Mouse (Mus musculus) neural tube, embryonic 15.5 days (tissue): Measurements from ENCODE around the gene Rccd1. TPM values are rescaled to one million over a fixed set of nuclear protein-coding genes. Genes with fewer than 3 reads are reported as not detected.

Experiments used
- ATAC-seq: fragments of 200-750 bp; cut with Nextera tagmentation; 2 replicates; pipeline ENCODE4 v1.8.0; 2017; ENCODE audit warnings: mild to moderate bottlenecking, moderate TSS enrichment, moderate library complexity; ENCODE audit not compliant: low FRiP score
- H3K27ac ChIP-seq: fragments of 300-500 bp; sonication (generic); replicated peaks from 2 replicates; pipeline ENCODE4 v1.5.1; 2015; ENCODE audit warnings: mild to moderate bottlenecking, inconsistent platforms
- H3K27me3 ChIP-seq: fragments of 300-500 bp; sonication (generic); replicated peaks from 2 replicates; pipeline ENCODE4 v1.6.1; 2015; ENCODE audit warnings: inconsistent platforms
- H3K36me3 ChIP-seq: fragments of 300-500 bp; sonication (generic); 2 replicates; pipeline ENCODE4 v1.6.1; 2015; ENCODE audit warnings: inconsistent platforms
- H3K4me1 ChIP-seq: fragments of 300-500 bp; sonication (generic); 2 replicates; pipeline ENCODE4 v1.6.1; 2015; ENCODE audit warnings: inconsistent platforms
- H3K4me2 ChIP-seq: fragments of 300-500 bp; sonication (generic); 2 replicates; pipeline ENCODE4 v1.6.1; 2015; ENCODE audit warnings: inconsistent platforms, mild to moderate bottlenecking, moderate library complexity
- H3K4me3 ChIP-seq: fragments of 300-500 bp; sonication (generic); replicated peaks from 2 replicates; pipeline ENCODE4 v1.5.1; 2015; ENCODE audit warnings: mild to moderate bottlenecking, inconsistent platforms
- H3K9ac ChIP-seq: fragments of 300-500 bp; sonication (generic); replicated peaks from 2 replicates; pipeline ENCODE4 v1.6.1; 2015; ENCODE audit warnings: mild to moderate bottlenecking, inconsistent platforms
- H3K9me3 ChIP-seq: fragments of 300-500 bp; sonication (generic); replicated peaks from 2 replicates; pipeline ENCODE4 v1.6.1; 2016; ENCODE audit warnings: inconsistent platforms
- WGBS: fragments of 180-500 bp; shearing (Covaris S2); methylation state at CpG from one replicate; pipeline ENCODE4 v1.1.7; 2015; ENCODE audit warnings: mixed read lengths; 5-methylcytosine and 5-hydroxymethylcytosine counted together
- polyA plus RNA-seq: library from polyadenylated mRNA; unstranded; fragments of >200 nt; fragmentation: Nextera tagmentation; extraction: Ambion mirVana; gene quantifications from 2 replicates; pipeline ENCODE4 v1.2.1, GENCODE M21; 2015

Rccd1 gene
- polyA plus RNA-seq, 1 experiment from 2014 or later = 14.6 TPM

DNA sequence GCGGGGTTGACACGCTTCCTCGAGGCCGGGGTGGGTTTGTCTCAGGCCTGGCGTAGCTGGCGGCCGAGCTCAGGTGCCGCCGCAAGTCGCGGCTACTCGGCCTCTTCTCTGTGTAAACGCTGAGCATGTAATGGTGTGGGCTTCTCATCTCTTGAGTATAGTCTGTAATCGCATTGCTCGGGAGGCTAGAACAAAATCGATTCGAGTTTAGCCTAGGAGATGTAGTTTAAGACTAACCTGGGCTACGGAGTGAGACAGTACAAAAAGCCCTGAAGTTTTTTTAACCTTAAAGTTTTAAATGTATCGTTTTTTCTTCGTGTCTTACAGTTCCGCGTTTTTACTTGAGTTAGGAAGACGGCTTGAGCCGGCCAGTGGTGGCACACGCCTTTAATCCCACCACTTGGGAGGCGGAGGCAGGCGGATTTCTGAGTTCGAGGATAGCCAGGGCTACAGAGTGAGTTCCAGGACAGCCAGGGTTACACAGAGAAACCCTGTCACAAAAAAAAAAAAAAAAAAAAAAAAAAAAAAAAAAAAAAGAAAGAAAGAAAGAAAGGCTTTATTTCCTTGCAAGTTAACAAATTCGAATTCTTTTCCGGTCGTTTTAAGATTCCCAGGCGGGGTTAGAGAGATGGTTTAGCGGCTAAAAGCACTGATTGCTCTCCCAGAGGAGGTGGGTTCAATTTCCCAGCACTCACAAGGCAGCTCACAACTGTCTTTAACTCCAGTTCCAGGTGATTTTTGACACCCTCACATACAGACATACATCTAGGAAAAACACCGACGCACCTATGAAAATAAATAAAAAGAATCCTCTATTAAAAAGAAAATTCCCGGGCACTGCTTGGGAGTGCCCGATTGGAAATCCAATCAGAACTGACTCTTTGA, 29.2 kb downstream of the Rccd1 start:
- H3K36me3 ChIP-seq = peaks cover 19% of the 10 kb centered on the region
- H3K4me3 ChIP-seq = peak overlapping the region; percentile 62
- peaks cover 8% of the 10 kb centered on the region for H3K4me1 ChIP-seq
- H3K4me2 ChIP-seq = peak overlapping the region; percentile 93
- ATAC-seq = peak; percentile 66; the same call in 1 of the 2 replicates
- 9% methylated on average over 37 of the region's 37 CpGs for WGBS
- H3K27me3 ChIP-seq = no peaks in the 10 kb centered on the region
- peak overlapping the region; percentile 42 for H3K27ac ChIP-seq
- H3K9ac ChIP-seq = peak overlapping the region; percentile 47
- H3K9me3 ChIP-seq = no peaks in the 10 kb centered on the region

GRCm38 (mm10) chr7:80294062-80294763, 30.0 kb downstream of the Rccd1 start, which contains the start of gene Prc1:
Gene Prc1, plus strand, starts transcription at chr7:80294450.
- Histone ChIP-seq H3K9me3 (no peaks in the 10 kb centered on the region), H3K27me3 (no peaks in the 10 kb centered on the region), H3K4me1 (peaks cover 8% of the 10 kb centered on the region), H3K4me2 (peak within 1 kb of the TSS; percentile 93), H3K27ac (peak within 1 kb of the TSS; percentile 72), H3K4me3 (peak within 1 kb of the TSS; percentile 62), H3K9ac (peak within 1 kb of the TSS; percentile 47), H3K36me3 (peaks cover 24% of the 10 kb centered on the region)
- peak; percentile 99 for ATAC-seq
- under 1% methylated on average over 52 of the region's 52 CpGs for WGBS

GRCm38 (mm10) chr7:80287736-80288135, 36.5 kb downstream of the Rccd1 start:
- Histone ChIP-seq H3K4me3 (no peak overlapping the region), H3K9me3 (no peaks in the 10 kb centered on the region), H3K4me2 (no peak overlapping the region), H3K27me3 (no peaks in the 10 kb centered on the region), H3K36me3 (peaks cover 84% of the 10 kb centered on the region), H3K27ac (no peak overlapping the region), H3K9ac (no peak overlapping the region), H3K4me1 (no peaks in the 10 kb centered on the region)
- WGBS = 88% methylated on average over 10 of the region's 10 CpGs
- no peak for ATAC-seq

- Histone ChIP-seq H3K9me3 (no peaks in the 10 kb centered on the region), H3K27me3 (no peaks in the 10 kb centered on the region), H3K4me2 (no peak overlapping the region), H3K4me1 (no peaks in the 10 kb centered on the region), H3K27ac (no peak overlapping the region), H3K9ac (no peak overlapping the region), H3K4me3 (no peak overlapping the region), H3K36me3 (peaks cover 86% of the 10 kb centered on the region)
- no peak for ATAC-seq
- WGBS = 95% methylated on average over 6 of the region's 6 CpGs
These were observed 38.5 kb downstream of the Rccd1 start for GRCm38 (mm10) chr7:80285725-80286124.

- Histone ChIP-seq H3K4me1 (no peaks in the 10 kb centered on the region), H3K4me3 (no peak overlapping the region), H3K9me3 (no peaks in the 10 kb centered on the region), H3K27ac (no peak overlapping the region), H3K4me2 (no peak overlapping the region), H3K36me3 (peaks cover 88% of the 10 kb centered on the region), H3K27me3 (no peaks in the 10 kb centered on the region), H3K9ac (no peak overlapping the region)
- over 99% methylated on average over 5 of the region's 5 CpGs for WGBS
- ATAC-seq = no peak
These were observed 39.9 kb downstream of the Rccd1 start for GRCm38 (mm10) chr7:80284391-80284790.

DNA sequence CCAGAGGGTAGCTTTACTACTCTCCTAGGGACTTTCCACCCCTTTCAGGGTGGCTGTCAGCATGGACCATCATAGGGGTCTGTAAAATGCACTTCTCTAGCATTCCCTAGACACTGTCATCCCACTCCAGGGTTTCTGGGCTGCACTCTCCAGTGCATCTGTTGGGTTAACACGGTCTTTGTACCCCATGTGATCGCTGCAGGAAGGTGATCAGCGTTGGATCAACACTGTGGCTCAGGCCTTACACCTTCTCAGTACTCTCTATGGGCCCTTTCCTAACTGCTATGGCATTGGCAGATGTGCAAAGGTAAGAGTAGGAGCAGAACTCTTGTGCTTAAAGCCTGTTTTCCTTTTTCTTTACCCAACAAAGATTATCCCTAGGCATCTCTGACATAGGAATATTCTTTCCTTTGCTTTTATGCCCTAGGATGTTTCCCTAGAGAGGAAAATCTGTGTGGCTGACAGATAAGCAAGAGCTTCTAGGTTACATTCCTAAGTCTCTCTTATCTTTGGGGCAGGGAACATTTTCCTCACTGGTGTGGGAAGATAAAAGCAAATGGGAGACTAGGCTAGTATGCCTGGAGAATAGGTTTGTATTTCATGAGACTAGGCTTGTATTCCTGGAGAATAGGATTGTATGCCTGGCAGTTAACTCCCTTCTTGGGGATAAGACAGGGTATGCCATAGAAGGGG, 40.9 kb downstream of the Rccd1 start:
- Histone ChIP-seq H3K9ac (no peak overlapping the region), H3K9me3 (no peaks in the 10 kb centered on the region), H3K27ac (no peak overlapping the region), H3K36me3 (peaks cover 92% of the 10 kb centered on the region), H3K4me3 (no peak overlapping the region), H3K27me3 (no peaks in the 10 kb centered on the region), H3K4me1 (no peaks in the 10 kb centered on the region), H3K4me2 (no peak overlapping the region)
- no peak for ATAC-seq
- 97% methylated on average over 3 of the region's 3 CpGs for WGBS

GRCm38 (mm10) chr7:80281646-80282045, 42.6 kb downstream of the Rccd1 start:
- H3K36me3 ChIP-seq = peaks cover 92% of the 10 kb centered on the region
- no peaks in the 10 kb centered on the region for H3K9me3 ChIP-seq
- H3K4me2 ChIP-seq = no peak overlapping the region
- no peaks in the 10 kb centered on the region for H3K27me3 ChIP-seq
- no peak overlapping the region for H3K4me3 ChIP-seq
- WGBS = 91% methylated on average over 3 of the region's 3 CpGs
- H3K9ac ChIP-seq = no peak overlapping the region
- ATAC-seq = no peak
- no peaks in the 10 kb centered on the region for H3K4me1 ChIP-seq
- no peak overlapping the region for H3K27ac ChIP-seq

DNA sequence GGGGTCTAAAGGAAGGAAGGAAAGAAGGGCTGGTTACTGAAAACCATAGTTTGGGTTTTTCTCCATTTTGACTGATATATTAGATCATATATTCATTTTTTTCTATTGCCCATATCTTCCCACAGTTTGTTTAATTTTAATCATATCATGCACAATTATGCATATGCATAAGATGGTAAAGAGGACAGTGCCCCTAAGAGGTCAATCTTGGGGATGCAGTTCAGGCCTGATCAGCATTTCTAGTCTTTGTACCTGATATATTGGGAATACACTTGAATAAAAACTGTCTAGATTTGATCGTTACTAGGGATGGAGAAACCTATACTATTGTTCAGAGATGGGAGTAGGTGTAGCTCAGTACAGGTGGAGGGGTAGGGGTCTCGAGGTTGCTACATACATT, 43.3 kb downstream of the Rccd1 start:
- no peak for ATAC-seq
- Histone ChIP-seq H3K36me3 (peaks cover 92% of the 10 kb centered on the region), H3K4me3 (no peak overlapping the region), H3K27ac (no peak overlapping the region), H3K4me1 (no peaks in the 10 kb centered on the region), H3K9me3 (no peaks in the 10 kb centered on the region), H3K27me3 (no peaks in the 10 kb centered on the region), H3K4me2 (no peak overlapping the region), H3K9ac (no peak overlapping the region)
- 95% methylated on average over 2 of the region's 2 CpGs for WGBS

GRCm38 (mm10) chr7:80280032-80280431, 44.2 kb downstream of the Rccd1 start:
- H3K27ac ChIP-seq = no peak overlapping the region
- H3K27me3 ChIP-seq = no peaks in the 10 kb centered on the region
- H3K9me3 ChIP-seq = no peaks in the 10 kb centered on the region; the same call in 1 of the 2 replicates
- WGBS = 87% methylated on average over 10 of the region's 10 CpGs
- no peak for ATAC-seq
- no peak overlapping the region for H3K4me2 ChIP-seq
- H3K4me3 ChIP-seq = no peak overlapping the region
- peaks cover 91% of the 10 kb centered on the region for H3K36me3 ChIP-seq
- no peak overlapping the region for H3K9ac ChIP-seq
- H3K4me1 ChIP-seq = no peaks in the 10 kb centered on the region

DNA sequence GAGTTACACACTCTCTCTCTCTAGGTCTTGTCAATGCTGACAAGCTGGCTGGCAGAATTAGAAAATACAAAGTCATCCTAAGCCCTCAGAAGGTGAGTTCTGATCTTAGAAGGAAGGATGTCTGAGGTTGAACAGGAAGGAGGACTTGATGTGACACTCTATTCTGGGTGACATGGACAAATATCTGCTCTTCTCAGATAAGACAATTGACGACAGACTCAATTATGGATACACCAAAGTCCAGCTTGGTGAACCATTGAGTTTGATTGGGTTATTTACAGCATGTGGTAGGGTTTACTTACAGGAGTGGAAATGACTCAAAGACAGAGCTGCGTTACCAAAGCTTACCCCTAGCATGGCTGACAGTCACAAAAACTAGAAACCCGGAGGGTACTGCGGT, 47.9 kb downstream of the Rccd1 start:
- Histone ChIP-seq H3K4me2 (no peak overlapping the region), H3K9me3 (no peaks in the 10 kb centered on the region; the same call in 1 of the 2 replicates), H3K36me3 (peaks cover 92% of the 10 kb centered on the region), H3K4me1 (0 out of 2 replicates have a peak, but pooled peaks cover 5% of the 10 kb centered on the region), H3K4me3 (no peak overlapping the region), H3K27ac (no peak overlapping the region), H3K27me3 (no peaks in the 10 kb centered on the region), H3K9ac (no peak overlapping the region)
- WGBS = 94% methylated on average over 4 of the region's 4 CpGs
- ATAC-seq = no peak

- Histone ChIP-seq H3K4me3 (no peak overlapping the region), H3K27me3 (no peaks in the 10 kb centered on the region), H3K27ac (no peak overlapping the region), H3K4me2 (no peak overlapping the region), H3K36me3 (peaks cover 63% of the 10 kb centered on the region), H3K9me3 (no peaks in the 10 kb centered on the region; the same call in 1 of the 2 replicates), H3K4me1 (peaks cover 26% of the 10 kb centered on the region), H3K9ac (no peak overlapping the region)
- no peak for ATAC-seq
- 93% methylated on average over 2 of the region's 2 CpGs for WGBS
These were observed 50.8 kb downstream of the Rccd1 start for GRCm38 (mm10) chr7:80273456-80273855.
